Mouse (Mus musculus) lung, postnatal 0 days (tissue): ENCODE measurements around the gene Tpcn2. TPM values are rescaled to one million over a fixed set of nuclear protein-coding genes. Genes with fewer than 3 reads are reported as not detected.

Source experiments
- ATAC-seq: fragments of 200-750 bp; cut with Nextera tagmentation; 2 replicates; pipeline ENCODE4 v1.8.0; 2017; ENCODE audit warnings: moderate library complexity
- DNase-seq: peaks from one replicate; pipeline ENCODE4 v3.0.0-alpha.2; 2016; ENCODE audit warnings: low spot score
- H3K27ac ChIP-seq: fragments of 300-500 bp; sonication (generic); 2 replicates; pipeline ENCODE4 v1.5.1; 2014; ENCODE audit warnings: antibody characterized with exemption, mild to moderate bottlenecking, low read length, mixed read lengths
- H3K27me3 ChIP-seq: fragments of 300-500 bp; sonication (generic); replicated peaks from 2 replicates; pipeline ENCODE4 v1.6.1; 2014; ENCODE audit warnings: low read length, mixed read lengths; ENCODE audit not compliant: insufficient read depth
- H3K36me3 ChIP-seq: fragments of 300-500 bp; sonication (generic); 2 replicates; pipeline ENCODE4 v1.6.1; 2014; ENCODE audit warnings: low read length, mixed read lengths; ENCODE audit not compliant: insufficient read depth
- H3K4me1 ChIP-seq: fragments of 300-500 bp; sonication (generic); 2 replicates; pipeline ENCODE4 v1.6.1; 2014; ENCODE audit warnings: antibody characterized with exemption, low read depth, low read length, mixed read lengths; ENCODE audit not compliant: insufficient read depth
- H3K4me2 ChIP-seq: fragments of 300-500 bp; sonication (generic); replicated peaks from 2 replicates; pipeline ENCODE4 v1.6.1; 2014; ENCODE audit warnings: low read depth, mild to moderate bottlenecking, low read length, moderate library complexity, mixed read lengths
- H3K4me3 ChIP-seq: fragments of 300-500 bp; sonication (generic); 2 replicates; pipeline ENCODE4 v1.5.1; 2014; ENCODE audit warnings: low read depth, low read length
- H3K9ac ChIP-seq: fragments of 300-500 bp; sonication (generic); replicated peaks from 2 replicates; pipeline ENCODE4 v1.6.1; 2014; ENCODE audit warnings: low read depth, mild to moderate bottlenecking
- H3K9me3 ChIP-seq: fragments of 300-500 bp; sonication (generic); 2 replicates; pipeline ENCODE4 v1.6.1; 2016; ENCODE audit warnings: low read length, mixed read lengths
- CTCF ChIP-seq: IDR thresholded peaks from 2 replicates; pipeline ENCODE4 v1.5.1; 2016; ENCODE audit warnings: antibody characterized with exemption, mild to moderate bottlenecking
- EP300 ChIP-seq: IDR thresholded peaks from 2 replicates; pipeline ENCODE4 v1.6.1; 2016; ENCODE audit warnings: antibody characterized with exemption, mild to moderate bottlenecking, control low read depth
- WGBS: fragments of 180-500 bp; shearing (Covaris S2); extraction: QIAGEN DNeasy Blood & Tissue Kit; methylation state at CpG from one replicate; pipeline ENCODE4 v1.1.7; 2014; 5-methylcytosine and 5-hydroxymethylcytosine counted together
- polyA plus RNA-seq: library from polyadenylated mRNA; unstranded; fragments of >200 nt; fragmentation: Nextera tagmentation; extraction: Ambion mirVana; gene quantifications from 2 replicates; pipeline ENCODE4 v1.2.1, GENCODE M21; 2015

The Tpcn2 gene
- polyA plus RNA-seq, 1 experiment from 2014 or later: 22.7 TPM

DNA sequence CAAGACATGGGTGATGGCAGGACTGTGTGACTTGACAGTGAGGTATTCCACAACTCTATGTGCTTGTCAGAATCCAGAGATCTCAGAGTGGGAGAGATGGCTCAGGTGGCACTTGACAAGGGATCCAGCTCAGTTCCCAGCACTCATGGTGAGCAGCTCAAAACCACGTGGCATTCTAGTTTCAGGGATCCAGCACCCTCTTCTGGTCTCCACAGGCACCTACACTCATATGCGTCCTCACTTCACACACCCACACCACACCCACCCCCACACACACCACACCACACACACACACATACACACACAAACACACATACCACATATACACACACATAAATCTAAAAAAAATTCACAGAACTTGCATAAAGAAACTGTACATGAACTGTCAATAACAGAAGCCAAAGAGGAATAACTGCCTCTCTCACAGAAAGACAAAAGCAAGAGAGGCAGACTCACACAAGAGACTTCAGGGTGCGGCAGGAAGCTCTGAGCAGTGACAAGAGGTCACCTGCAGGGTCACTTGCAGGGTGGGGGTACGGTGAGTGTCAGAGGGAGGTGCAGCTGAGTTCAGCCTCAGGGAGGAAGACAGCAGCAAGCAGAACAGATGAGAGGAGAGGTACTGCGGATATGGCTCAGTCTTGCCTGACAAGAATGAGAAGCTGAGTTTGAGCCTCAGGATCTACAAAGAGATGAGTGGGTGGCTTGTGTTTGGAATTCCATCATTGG is 135.7 kb downstream of the Tpcn2 start:
- H3K36me3 ChIP-seq: no peaks in the 10 kb centered on the region
- no peak for ATAC-seq
- no peak overlapping the region for H3K27ac ChIP-seq
- no peak for TF ChIP-seq EP300
- no peak for TF ChIP-seq CTCF
- no peaks in the 10 kb centered on the region for H3K9me3 ChIP-seq
- H3K4me1 ChIP-seq: no peaks in the 10 kb centered on the region
- WGBS: 65% methylated on average over 5 of the region's 5 CpGs
- H3K4me2 ChIP-seq: no peak overlapping the region
- no peak overlapping the region for H3K9ac ChIP-seq
- H3K27me3 ChIP-seq: no peaks in the 10 kb centered on the region
- no peak overlapping the region for H3K4me3 ChIP-seq
- no peak for DNase-seq

DNA sequence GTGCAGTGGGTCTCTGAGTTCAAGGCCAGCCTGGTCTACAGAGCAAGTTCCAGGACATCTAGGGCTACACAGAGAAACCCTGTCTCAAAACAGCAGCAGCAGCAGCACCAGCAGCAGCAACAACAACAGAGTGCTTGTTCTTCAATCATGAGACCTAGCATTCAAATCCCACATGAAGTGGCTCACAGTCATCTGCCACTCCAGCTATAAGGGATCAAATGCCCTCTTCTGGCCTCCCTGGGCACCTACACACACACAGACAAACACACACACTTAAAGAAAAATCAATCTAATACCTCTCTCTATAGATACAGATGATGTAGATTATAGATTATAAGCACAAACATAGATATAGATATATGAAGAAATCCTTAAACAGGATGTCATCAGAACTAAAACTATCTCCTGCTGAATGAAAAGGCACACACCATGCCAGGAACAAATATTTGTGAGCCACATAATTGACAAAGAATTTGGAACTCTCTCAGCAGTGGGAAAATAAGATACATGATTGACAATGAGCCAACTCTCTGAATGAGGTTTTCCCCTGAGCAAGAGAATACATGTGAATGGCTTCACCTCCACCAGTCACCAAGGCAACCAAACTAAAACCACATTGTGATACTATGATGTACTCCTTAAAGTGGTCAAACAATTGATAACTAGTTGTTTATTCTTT is 137.4 kb downstream of the Tpcn2 start:
- no peaks in the 10 kb centered on the region for H3K27me3 ChIP-seq
- no peak overlapping the region for H3K4me3 ChIP-seq
- H3K4me1 ChIP-seq: no peaks in the 10 kb centered on the region
- no peak overlapping the region for H3K4me2 ChIP-seq
- TF ChIP-seq EP300: no peak
- TF ChIP-seq CTCF: peak; percentile 39
- no peaks in the 10 kb centered on the region for H3K9me3 ChIP-seq
- H3K27ac ChIP-seq: no peak overlapping the region
- no peak for DNase-seq
- no peak overlapping the region for H3K9ac ChIP-seq
- no peaks in the 10 kb centered on the region for H3K36me3 ChIP-seq
- ATAC-seq: no peak

DNA sequence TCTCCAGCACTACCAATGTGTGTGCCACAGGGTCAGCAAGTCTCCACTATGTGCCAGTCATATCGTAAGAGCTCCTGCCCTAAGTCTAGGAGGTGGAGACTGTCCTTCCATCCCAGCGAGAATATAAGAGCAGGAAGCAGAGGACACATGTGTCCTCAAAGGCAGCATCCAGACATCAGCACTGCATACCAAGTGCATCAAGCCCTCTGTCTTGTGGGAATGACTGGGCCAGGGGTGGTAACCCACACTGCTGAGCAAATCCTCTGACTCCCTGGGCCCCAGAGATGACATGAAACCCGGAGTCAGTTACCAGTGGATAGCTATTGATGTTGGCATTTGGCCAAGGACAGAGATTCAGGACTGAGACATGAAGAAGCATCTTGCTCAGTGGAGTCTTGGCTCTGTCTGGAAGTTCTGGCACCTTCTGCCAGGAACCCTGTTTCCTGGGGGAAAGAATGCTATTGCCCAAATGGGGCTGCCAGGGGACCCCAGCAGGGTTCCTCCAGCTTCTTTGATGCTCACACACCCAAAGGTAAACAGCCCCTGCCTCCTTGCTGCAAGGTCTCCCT is 140.2 kb downstream of the Tpcn2 start:
- H3K4me3 ChIP-seq: no peak overlapping the region
- no peak overlapping the region for H3K9ac ChIP-seq
- no peak overlapping the region for H3K4me2 ChIP-seq
- ATAC-seq: no peak
- H3K36me3 ChIP-seq: no peaks in the 10 kb centered on the region
- H3K4me1 ChIP-seq: no peaks in the 10 kb centered on the region
- DNase-seq: no peak
- no peak overlapping the region for H3K27ac ChIP-seq
- TF ChIP-seq EP300: no peak
- TF ChIP-seq CTCF: no peak
- peaks cover 6% of the 10 kb centered on the region; the same call in 1 of the 2 replicates for H3K9me3 ChIP-seq
- H3K27me3 ChIP-seq: no peaks in the 10 kb centered on the region
- 55% methylated on average over 3 of the region's 3 CpGs for WGBS

DNA sequence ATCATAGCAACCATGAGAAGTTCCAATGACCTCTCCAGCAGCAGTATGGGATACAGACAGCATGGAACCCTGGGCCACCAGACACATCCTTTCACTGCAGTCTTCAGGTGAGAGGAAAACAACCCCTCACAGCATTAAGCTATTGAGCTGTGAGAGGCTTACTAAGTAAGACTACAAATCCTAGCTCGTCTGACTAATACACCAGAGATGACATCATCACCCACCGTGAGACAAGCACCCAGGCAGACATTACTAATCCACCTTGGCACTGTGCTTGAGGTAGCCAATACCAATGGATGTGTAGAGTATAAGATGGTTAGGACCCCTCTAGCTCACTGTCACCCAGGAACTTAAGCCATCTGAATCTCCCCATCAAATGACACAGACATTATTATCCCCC is 143.2 kb downstream of the Tpcn2 start:
- H3K36me3 ChIP-seq: no peaks in the 10 kb centered on the region
- no peaks in the 10 kb centered on the region for H3K4me1 ChIP-seq
- no peaks in the 10 kb centered on the region for H3K27me3 ChIP-seq
- ATAC-seq (no peak), DNase-seq (no peak)
- no peak overlapping the region for H3K4me2 ChIP-seq
- H3K4me3 ChIP-seq: no peak overlapping the region
- H3K27ac ChIP-seq: no peak overlapping the region
- 31% methylated on average over 2 of the region's 2 CpGs for WGBS
- H3K9me3 ChIP-seq: peaks cover 8% of the 10 kb centered on the region; the same call in 1 of the 2 replicates
- no peak overlapping the region for H3K9ac ChIP-seq
- no peak for TF ChIP-seq EP300
- no peak for TF ChIP-seq CTCF

DNA sequence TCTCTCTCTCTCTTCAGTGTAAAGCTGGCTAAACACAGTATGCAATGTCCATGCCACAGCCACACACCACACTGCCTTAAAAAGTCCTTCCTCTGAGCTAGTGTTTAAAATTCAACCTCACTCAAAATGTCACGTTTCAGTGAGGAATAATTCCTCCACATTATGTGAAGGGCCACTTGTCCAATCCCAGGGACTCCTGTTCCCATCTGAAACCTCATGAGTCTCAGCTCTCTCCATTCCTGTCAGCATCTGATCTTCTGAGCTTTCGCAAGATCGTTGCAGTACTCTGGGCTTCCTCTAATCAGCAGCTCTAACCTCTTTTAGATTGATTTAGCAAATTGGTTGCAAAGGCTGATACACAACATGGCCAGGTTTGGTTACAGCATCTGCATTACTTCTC is 144.2 kb downstream of the Tpcn2 start:
- 84% methylated on average over 3 of the region's 3 CpGs for WGBS
- DNase-seq (no peak), ATAC-seq (no peak)
- no peaks in the 10 kb centered on the region for H3K27me3 ChIP-seq
- H3K27ac ChIP-seq: no peak overlapping the region
- no peak overlapping the region for H3K9ac ChIP-seq
- H3K4me2 ChIP-seq: no peak overlapping the region
- peaks cover 8% of the 10 kb centered on the region; the same call in 1 of the 2 replicates for H3K9me3 ChIP-seq
- TF ChIP-seq EP300 (no peak), CTCF (no peak)
- H3K4me1 ChIP-seq: no peaks in the 10 kb centered on the region
- H3K4me3 ChIP-seq: no peak overlapping the region
- H3K36me3 ChIP-seq: no peaks in the 10 kb centered on the region

DNA sequence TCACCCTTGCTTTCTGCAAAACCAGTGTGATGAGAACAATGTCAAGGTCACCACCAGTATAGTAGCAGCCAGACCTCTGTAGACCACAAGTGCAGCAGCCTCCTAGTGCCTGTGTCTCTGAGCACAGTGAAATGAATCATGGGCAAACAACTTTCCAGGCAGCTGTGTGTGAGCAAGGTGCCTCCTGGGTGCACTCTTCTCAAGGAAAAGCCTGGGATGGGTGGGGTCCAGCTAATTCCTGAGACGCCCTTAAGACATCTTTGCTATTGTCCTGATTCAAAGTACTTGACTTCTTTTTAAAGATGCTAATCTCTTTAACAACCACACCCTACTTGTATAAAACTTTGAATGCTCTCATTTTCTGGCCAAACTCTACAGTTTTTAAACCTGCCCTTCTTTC is 144.7 kb downstream of the Tpcn2 start:
- Histone ChIP-seq H3K4me2 (no peak overlapping the region), H3K27me3 (no peaks in the 10 kb centered on the region), H3K4me1 (no peaks in the 10 kb centered on the region), H3K27ac (no peak overlapping the region), H3K4me3 (no peak overlapping the region), H3K9ac (no peak overlapping the region), H3K9me3 (peaks cover 8% of the 10 kb centered on the region; the same call in 1 of the 2 replicates), H3K36me3 (no peaks in the 10 kb centered on the region)
- WGBS: 65% methylated on average over 1 of the region's 1 CpGs
- ATAC-seq (no peak), DNase-seq (peak; percentile 23)
- TF ChIP-seq EP300 (no peak), CTCF (no peak)
